Mouse (Mus musculus) adrenal gland, postnatal 4 days (tissue): Measurements from ENCODE around the gene Mks1. TPM values are rescaled to one million over a fixed set of nuclear protein-coding genes. Genes with fewer than 3 reads are reported as not detected.

ENCODE experiments used
- DNase-seq, 2 experiments: peaks; one replicate each; pipeline ENCODE4 v3.0.0; 2021 to 2022; ENCODE audit warnings: low spot score in 2 of 2, mixed read lengths in 2 of 2
- total RNA-seq, 2 experiments: library from RNA; stranded (reverse); gene quantifications; 2 replicates each; pipeline ENCODE4 v1.2.3; 2021

Mks1 gene
- total RNA-seq, 2 experiments from 2014 or later = 22.3 to 22.5 TPM

DNA sequence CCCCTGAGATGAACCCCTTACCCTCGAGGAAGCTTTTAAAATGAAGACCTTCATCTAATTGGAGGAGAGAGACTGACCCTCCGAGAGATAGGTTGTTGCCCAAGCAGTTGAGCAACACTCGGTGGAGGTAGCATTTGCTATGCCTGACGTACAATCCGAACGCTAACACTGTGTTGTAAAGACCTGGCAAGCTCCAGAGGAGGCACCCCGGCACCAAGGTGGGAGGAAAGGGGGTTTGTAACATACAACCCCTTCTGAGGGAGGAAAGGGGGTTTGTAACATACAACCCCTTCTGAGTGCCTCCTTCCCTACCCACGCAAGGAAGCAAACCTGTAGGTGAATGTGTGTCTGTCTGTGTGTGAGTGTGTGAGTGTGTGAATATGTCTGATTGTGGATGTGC lies 18.8 kb downstream of the Mks1 start:
- DNase-seq = no peak

DNA sequence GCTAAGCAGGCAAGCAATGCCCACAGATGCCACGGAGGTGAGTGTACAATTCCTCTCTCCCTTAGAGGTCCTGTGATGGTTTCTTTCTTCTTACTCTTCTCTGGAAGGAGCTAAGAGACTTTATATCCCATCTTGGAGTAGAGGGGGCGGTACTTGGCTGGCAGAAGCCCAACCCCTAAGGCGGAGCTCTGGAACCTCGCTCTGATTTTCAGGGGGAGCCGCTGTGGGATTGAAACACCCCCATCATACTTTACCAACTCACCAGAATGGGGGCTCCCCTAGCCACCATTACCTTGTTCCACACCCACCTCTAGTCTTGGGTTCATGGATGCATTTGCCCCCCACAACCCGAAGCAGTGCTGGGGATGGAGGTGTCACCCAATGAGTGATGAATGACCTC lies 22.4 kb downstream of the Mks1 start, which contains the start of gene Epx:
Gene Epx, minus strand, starts transcription at position 101 of the 400 bp plus-strand sequence.
- DNase-seq = no peak

DNA sequence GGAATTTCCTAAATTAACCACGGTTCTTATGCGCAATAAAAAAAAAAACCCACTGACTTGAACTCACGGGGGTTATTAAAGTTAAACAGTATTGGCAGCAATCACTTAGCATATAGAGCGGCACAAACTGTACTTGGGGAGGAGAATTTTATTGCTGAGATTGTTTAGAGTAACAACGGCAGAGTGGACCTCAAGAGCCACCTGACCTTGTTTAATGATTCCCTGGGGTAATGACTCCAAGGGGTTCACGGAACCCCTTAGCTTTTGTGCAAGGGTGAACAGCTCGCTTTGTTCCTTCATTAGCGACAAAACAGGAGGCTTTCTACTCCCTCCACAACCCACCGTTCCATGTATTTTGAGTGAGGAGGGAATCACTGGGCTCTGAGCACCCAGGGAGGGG lies 26.8 kb downstream of the Mks1 start:
- DNase-seq = no peak

DNA sequence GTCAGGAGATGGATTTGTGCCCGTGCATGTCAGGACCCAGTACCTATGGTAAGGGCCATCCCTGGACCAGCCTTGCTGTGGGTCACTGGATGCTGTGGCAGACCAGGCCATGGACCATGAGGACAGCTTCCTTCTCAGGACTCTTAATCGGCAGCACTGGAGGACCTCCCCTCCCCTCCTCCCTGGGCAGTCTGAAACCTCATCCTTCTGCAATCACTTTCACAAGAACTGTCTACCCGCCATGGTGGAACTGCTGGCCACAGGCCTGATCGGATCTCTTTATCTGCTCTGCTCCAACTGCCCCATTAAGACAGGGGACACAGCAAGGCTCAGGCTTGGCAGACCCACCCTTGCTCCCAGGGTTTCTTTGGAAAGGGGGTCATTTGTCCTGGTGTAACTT lies 28.7 kb downstream of the Mks1 start:
- no peak for DNase-seq

DNA sequence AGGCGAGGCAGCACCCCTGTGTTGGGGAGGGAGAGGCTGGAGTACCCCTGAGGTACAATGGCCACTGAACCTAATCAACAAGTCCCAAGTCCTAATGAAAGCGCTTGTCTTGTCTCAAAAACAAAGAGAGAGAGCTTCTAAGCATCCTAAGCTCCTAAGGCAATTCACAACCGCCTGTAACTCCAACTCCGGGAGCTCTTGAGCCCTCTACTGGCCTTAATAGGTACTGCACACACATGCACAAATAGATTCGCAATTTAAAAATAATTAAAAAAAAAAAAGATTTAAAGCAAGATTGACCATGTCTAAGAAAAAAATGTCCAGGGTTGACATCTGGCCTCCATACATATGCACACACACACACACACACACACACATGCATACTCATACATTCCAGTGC lies 30.5 kb downstream of the Mks1 start:
- no peak for DNase-seq

GRCm38 (mm10) chr11:87884856-87885255 lies 31.8 kb downstream of the Mks1 start:
- no peak for DNase-seq

DNA sequence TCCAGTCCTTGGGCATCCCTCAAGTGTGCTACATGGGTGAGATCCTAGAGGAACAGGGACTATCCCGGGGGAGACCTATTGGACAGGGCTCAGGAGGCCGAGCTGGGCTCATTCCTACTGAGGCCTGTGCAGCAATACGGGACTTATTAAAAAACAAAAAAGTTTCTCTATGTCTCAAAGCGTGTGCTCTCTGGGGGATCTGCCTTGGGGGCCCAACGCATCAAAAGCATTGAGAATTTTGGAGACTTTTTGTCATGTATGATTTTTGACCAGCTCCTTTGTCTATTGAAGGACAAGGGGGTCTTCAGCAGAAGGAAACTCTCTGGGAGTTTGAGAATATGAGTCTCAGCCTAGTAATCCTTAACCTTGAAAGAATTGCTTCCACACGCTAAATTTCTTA lies 39.2 kb downstream of the Mks1 start, which contains the start of gene Olfr462:
Gene Olfr462, minus strand, starts transcription at position 101 of the 400 bp plus-strand sequence.
- no peak for DNase-seq

- no peak for DNase-seq
Observed at GRCm38 (mm10) chr11:87897287-87897686, 44.3 kb downstream of the Mks1 start, which contains the start of gene Olfr463. Olfr463 (minus strand) TSS chr11:87897387.

DNA sequence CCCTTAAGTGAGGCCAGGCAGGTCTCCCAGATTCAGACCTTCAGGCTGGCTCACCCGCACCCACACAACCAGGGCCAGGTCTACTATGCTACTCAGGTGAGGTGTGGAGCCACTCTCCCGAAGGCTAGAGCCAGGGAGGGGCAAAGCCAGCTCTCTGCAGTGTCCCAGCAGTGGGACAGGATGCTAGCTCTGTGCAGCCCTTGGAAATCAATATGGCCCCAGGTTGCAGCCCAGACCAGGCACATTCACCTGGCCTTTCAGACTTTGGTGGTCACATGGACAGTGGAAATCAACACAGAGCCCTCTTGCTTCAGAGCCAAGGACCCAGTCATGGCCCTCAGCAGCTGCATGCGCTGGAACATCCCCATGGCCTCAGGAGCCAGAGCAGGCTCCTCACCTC lies 51.3 kb downstream of the Mks1 start:
- no peak for DNase-seq

Other genes starting within 250 kb of the Mks1 start
- gene Hsf5, start 236.1 kb upstream of the Mks1 start, total RNA-seq = under 1 TPM; 0.17 TPM
- gene Rnf43, start 190.5 kb upstream of the Mks1 start, total RNA-seq = 1 to 10 TPM; 4.4 to 5.7 TPM
- 10 to 100 TPM; 88.2 to 89.0 TPM for gene Supt4a, start 115.7 kb upstream of the Mks1 start, total RNA-seq
- gene Tspoap1, start 92.7 kb upstream of the Mks1 start, total RNA-seq = 1 to 10 TPM; 6.4 to 7.6 TPM
- 10 to 100 TPM in 1 of 2 experiments, 1 to 10 TPM in 1; 2.8 to 12.9 TPM for gene Mpo, start 59.6 kb upstream of the Mks1 start, total RNA-seq
- not detected for gene Lpo, start 24.9 kb upstream of the Mks1 start, total RNA-seq
- gene Epx, start 22.3 kb downstream of the Mks1 start, total RNA-seq = under 1 TPM; 0.45 to 0.99 TPM
- gene Olfr462, start 39.1 kb downstream of the Mks1 start, total RNA-seq = not detected
- gene Olfr463, start 44.2 kb downstream of the Mks1 start, total RNA-seq = not detected
- gene Olfr464, start 67.8 kb downstream of the Mks1 start, total RNA-seq = not detected
- 100 to 1,000 TPM; 143 to 154 TPM for gene Dynll2, start 134.3 kb downstream of the Mks1 start, total RNA-seq
- 100 to 1,000 TPM; 299 to 343 TPM for gene Srsf1, start 194.2 kb downstream of the Mks1 start, total RNA-seq
- 10 to 100 TPM; 56.6 to 56.9 TPM for gene Vezf1, start 215.1 kb downstream of the Mks1 start, total RNA-seq
- gene Cuedc1, start 244.8 kb downstream of the Mks1 start, total RNA-seq = 10 to 100 TPM; 59.3 to 65.2 TPM